Comparison of ENCODE assay signal across 18 mouse cellular contexts in genomic region chr9:113347942-113348341, GRCm38 (mm10).
"Had no signal": no experiment of that assay in that cellular context is flagged by ENCODE, and none has a peak within 500 bp of the region (broad histone marks: within the 10 kb centered on the region; RNA-seq: fewer than 3 reads in every experiment).

No protein-coding gene starts in this region.

- H3K36me3 ChIP-seq: limb, embryonic 12.5 days; liver, embryonic 12.5 days; liver, embryonic 15.5 days; midbrain, embryonic 12.5 days; midbrain, embryonic 15.5 days; neural tube, embryonic 12.5 days; neural tube, embryonic 15.5 days had no signal

- H3K27ac ChIP-seq: limb, embryonic 12.5 days; liver, embryonic 12.5 days; liver, embryonic 15.5 days; macrophage; midbrain, embryonic 12.5 days; midbrain, embryonic 15.5 days; neural tube, embryonic 12.5 days; neural tube, embryonic 15.5 days had no signal

- H3K4me2 ChIP-seq: limb, embryonic 12.5 days; liver, embryonic 12.5 days; liver, embryonic 15.5 days; midbrain, embryonic 12.5 days; midbrain, embryonic 15.5 days; neural tube, embryonic 12.5 days; neural tube, embryonic 15.5 days had no signal

- ATAC-seq: liver, embryonic 12.5 days; midbrain, embryonic 15.5 days had no signal

- H3K27me3 ChIP-seq: limb, embryonic 12.5 days; liver, embryonic 12.5 days; liver, embryonic 15.5 days; midbrain, embryonic 12.5 days; midbrain, embryonic 15.5 days; neural tube, embryonic 12.5 days; neural tube, embryonic 15.5 days had no signal

- H3K9ac ChIP-seq: limb, embryonic 12.5 days; liver, embryonic 12.5 days; liver, embryonic 15.5 days; midbrain, embryonic 12.5 days; midbrain, embryonic 15.5 days; neural tube, embryonic 12.5 days; neural tube, embryonic 15.5 days had no signal

- H3K4me3 ChIP-seq: limb, embryonic 12.5 days; liver, embryonic 12.5 days; liver, embryonic 15.5 days; midbrain, embryonic 12.5 days; midbrain, embryonic 15.5 days; neural tube, embryonic 12.5 days; neural tube, embryonic 15.5 days had no signal

- DNase-seq: kidney, adult 9 months; kidney, postnatal 14 days; kidney, postnatal 4 days; liver; lung, adult 18-20 months; lung, postnatal 14 days; right cerebral cortex, adult 18-20 months; right cerebral cortex, postnatal 25 days; thymus, adult 18-20 months; thymus, postnatal 36 days had no signal

- H3K4me1 ChIP-seq: limb, embryonic 12.5 days; liver, embryonic 12.5 days; liver, embryonic 15.5 days; midbrain, embryonic 12.5 days; midbrain, embryonic 15.5 days; neural tube, embryonic 12.5 days had no signal

- H3K9me3 ChIP-seq: liver, embryonic 12.5 days; liver, embryonic 15.5 days; midbrain, embryonic 12.5 days; midbrain, embryonic 15.5 days; neural tube, embryonic 12.5 days; neural tube, embryonic 15.5 days had no signal
